Mouse (Mus musculus): ENCODE results near the gene Rcan3.

Rcan3 gene

GRCm38 (mm10) chr4:135411633-135412032, 22.0 kb downstream of the Rcan3 start:
- DNase-seq, result no peak

DNA sequence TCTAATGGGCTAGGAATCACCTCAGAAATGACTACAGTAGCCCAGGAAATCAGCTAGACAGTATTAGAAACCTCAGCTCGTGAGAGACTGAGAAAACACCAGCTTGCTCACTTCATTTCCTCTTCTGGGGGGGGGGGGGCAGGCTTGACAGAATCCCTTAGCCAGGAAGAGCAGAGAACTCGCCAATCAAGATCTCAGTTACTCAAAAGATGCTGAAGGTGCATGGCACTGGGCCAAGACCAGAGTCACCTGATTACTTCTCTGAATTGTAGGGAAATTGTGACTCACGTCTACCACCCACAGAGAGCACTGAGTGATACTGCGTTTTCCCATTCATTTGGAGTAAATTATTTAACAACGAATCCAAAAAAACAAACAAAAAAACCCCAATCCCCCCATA, 27.5 kb downstream of the Rcan3 start:
- no peak for DNase-seq

GRCm38 (mm10) chr4:135404916-135405315, 28.7 kb downstream of the Rcan3 start:
- DNase-seq, result no peak

GRCm38 (mm10) chr4:135404048-135404447, 29.6 kb downstream of the Rcan3 start:
- DNase-seq, result no peak

GRCm38 (mm10) chr4:135401881-135402280, 31.8 kb downstream of the Rcan3 start:
- DNase-seq, result no peak

- no peak for DNase-seq
Measured at GRCm38 (mm10) chr4:135397991-135398390, 35.7 kb downstream of the Rcan3 start, which contains the start of gene Ncmap. Ncmap (minus strand) TSS chr4:135398227.

- no peak for DNase-seq
Measured at GRCm38 (mm10) chr4:135397551-135397950, 36.1 kb downstream of the Rcan3 start.

GRCm38 (mm10) chr4:135396303-135396702, 37.4 kb downstream of the Rcan3 start:
- DNase-seq, result no peak

- DNase-seq, result no peak
Measured at GRCm38 (mm10) chr4:135395375-135395774, 38.3 kb downstream of the Rcan3 start.

DNA sequence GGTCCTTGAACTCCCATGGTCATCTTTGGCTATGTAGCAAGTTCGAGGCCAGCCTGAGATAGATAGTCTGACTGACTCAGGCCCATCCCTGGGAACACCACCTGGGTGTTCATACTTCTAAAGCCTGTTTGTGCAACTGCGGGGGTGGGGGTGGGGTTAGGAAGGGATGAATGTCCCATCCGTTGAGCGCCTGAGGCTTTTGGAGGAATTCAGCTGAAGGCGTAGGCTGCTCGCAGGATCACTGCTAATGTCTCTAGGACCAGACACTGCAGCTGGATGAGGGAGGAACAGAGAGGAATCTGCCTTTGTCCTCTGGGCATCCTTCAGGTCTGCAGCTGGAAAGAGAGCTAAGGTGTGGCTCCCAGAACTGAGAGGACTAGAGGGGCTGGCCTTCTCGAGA, 39.0 kb downstream of the Rcan3 start:
- no peak for DNase-seq

GRCm38 (mm10) chr4:135393381-135393780, 40.3 kb downstream of the Rcan3 start:
- no peak for DNase-seq

DNA sequence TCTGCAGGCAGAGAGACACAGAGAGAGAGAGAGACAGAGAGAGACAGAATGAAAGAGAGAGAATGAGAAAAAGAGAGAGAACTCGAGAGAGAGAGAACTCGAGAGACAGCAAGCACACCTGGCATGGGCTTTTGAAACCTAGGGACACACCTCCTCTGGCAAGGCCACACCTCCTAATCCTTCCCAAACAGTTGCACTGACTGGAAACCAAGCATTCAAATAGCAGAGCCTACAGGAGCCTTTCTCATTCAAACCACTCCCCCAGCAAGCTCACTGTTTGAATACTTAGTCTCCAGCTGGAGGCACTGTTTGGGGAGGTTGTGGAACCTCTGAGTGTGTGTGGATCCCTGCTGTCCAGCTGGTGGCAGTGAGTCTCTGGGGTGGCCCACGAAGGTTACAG, 40.9 kb downstream of the Rcan3 start:
- DNase-seq, result no peak

DNA sequence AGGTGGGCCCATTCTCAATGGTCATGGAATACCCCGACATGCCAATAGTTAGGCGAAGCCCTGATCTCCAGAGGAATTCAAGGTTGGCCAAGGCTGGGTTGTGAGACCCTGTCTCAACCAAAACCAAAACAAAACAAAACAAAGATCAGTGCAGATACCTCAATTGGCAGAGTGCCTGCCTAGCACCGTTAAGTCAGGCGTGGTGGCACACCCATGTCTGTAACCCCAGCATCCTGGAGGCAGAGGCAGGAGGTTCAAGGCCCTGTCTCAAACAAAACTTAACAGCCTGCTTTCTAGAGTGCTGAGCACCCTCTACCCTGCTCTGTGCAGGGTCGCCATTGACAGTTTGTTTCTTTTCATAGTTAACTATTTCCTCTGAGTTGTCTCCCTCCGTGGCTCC, 42.6 kb downstream of the Rcan3 start:
- DNase-seq, result no peak

DNA sequence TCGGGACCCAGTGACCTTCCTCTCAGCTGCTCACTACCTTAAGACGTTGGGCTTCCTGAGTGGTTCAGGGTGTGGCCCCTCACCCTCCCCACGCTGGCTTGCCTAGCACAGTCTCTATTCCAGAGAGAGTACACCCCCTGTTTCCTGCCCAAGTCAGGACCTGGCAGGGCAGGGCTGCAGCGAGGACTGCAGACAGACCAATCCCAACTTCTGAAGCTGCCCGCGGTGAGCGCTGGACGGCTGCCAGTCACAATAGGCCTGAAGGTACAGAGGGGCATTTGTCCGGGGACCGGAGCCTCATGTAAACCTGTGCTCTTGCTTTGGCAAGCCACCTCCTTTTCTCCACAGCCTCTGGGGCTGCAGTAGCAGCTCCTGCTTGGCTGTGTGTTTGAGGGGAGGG, 48.0 kb downstream of the Rcan3 start:
- no peak for DNase-seq

DNA sequence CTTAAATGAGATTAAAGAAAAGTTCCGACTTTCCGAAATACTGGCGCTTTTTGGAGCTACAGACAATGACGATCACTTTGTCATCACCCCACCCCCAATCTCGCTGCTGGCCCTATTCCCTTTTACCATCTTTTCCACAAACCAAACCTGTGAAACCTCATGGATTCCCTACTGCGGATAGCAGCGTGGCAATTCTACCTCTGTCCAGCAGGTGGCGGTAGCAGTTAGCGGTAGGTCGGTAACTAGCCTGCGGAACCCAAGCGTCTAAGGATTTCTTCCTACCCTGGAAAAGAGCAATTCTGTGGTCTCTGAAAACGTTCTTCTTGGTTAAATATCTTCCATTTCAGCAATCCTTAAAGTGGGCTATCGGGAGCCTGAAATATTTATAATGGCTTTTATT, 51.3 kb downstream of the Rcan3 start:
- peak; percentile 65 for DNase-seq

- DNase-seq, result no peak
Measured at GRCm38 (mm10) chr4:135381355-135381754, 52.3 kb downstream of the Rcan3 start.

DNA sequence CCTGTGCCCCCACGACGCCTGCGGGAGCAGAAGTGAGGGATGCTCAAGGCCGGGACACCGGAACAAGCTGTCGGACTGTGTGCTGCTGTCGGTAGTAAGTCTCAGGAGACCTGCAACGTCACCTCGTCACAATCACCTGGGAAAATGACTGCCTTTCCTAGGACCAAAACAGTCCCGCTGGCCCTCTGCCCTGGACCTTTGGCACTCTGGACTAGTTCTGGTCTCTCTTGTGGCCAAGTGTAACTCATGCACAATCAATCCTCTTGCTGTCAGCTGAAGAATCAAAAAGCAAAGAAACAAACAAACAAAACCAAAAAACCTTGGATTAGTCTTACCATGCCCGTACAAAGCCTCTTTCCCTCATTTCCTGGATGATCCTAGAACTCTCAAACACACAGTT, 56.4 kb downstream of the Rcan3 start:
- no peak for DNase-seq

- no peak for DNase-seq
Measured at GRCm38 (mm10) chr4:135375444-135375843, 58.2 kb downstream of the Rcan3 start.

DNA sequence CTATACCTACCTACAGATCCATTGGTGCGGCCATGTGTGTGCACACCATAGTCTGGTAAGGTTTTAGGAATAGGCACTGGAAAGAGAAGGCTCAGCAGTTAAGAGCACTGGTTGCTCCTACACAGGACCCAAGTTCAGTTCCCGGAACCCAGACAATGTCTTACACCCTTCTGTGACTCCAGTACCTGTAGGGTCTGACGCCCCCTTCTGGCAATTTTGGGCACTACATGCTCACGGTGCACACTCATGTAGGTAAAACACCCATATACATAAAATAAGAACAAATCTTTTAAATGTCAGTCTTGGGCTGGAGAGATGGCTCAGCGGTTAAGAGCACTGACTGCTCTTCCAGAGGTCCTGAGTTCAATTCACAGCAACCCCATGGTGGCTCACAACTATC, 60.4 kb downstream of the Rcan3 start:
- no peak for DNase-seq

GRCm38 (mm10) chr4:135370372-135370771, 63.3 kb downstream of the Rcan3 start:
- DNase-seq, result no peak

DNA sequence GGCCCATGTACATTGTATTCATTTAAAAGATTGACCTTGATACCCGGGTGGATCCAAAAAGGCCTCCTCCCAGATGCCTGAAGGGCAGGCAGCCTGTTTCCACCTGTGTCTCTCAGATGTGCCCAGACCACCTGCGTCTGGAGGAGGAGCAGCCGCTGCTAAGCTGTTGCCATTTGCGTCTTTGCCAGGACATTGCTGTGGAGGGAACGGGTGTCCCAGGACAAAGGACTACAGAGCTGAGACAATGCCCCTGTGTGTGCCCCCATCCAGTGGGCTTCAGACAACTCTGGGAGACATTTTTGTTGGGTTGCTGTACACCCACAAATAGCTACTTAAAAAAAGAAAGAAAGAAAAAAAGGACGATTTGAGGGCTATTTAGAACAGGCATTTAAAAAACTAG, 70.8 kb downstream of the Rcan3 start:
- DNase-seq, result no peak

Data from cerebellum, adult 11 months (tissue).